9 mouse cellular contexts compared by ENCODE assay signal in the genomic region with DNA sequence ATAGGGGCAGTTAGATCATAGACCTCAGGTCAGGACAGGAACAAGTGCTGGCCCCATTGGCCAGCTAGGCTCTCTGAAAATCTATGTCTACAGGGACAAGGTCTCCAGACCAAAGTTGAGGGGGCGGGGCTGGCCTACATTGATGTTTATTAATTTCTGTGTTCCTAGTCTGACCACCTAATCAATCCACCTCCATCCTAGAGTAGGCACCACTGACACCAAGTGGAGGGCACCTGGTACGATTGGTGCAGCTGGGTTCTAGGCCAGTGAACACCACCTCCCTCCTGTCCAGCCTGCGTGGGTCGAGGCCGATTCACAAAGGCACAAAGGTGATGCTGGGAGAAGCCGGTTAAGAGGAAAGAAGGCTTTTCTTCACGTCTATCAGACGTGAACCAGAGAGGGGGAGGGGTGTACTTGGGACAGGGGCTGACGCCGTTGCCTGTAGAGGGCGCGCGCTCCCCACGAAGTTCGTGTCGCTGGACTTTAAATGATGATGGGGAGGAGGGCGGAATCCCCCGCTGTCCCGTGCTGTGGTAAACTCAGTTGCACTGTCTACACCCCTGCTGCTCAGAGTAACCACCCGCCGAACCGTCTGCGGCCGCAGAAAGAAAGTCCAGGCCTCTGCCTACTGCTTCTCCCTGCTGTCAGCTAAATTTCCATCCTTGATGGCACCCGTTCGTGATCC. TPM values are rescaled to one million over a fixed set of nuclear protein-coding genes. Genes with fewer than 3 reads are reported as not detected.
A peak's percentile ranks its signal among the peaks of the same experiment; 100 is the strongest.
DNase-seq lines count a peak whose midpoint lies in the region; ATAC-seq and TF ChIP-seq lines count a peak whose summit lies in the region.
"Had no signal": no experiment of that assay in that cellular context is flagged by ENCODE, and none has a peak within 500 bp of the region (broad histone marks: within the 10 kb centered on the region; RNA-seq: fewer than 3 reads in every experiment).

No protein-coding gene starts in this region.

- TF ChIP-seq RAD21 in CH12.LX (IDR thresholded peaks at IDR 0.05; ENCODE audit: low read depth, low read length) = peak; percentile 92

- H3K36me3 ChIP-seq in CH12.LX (replicated peaks in 1 of 2; ENCODE audit: control insufficient read depth in 1 of 2, insufficient read depth in 1 of 2, low read length in 1 of 2) = peaks cover 24 to 37% of the 10 kb centered on the region in 2 experiments
- H3K36me3 ChIP-seq in embryonic facial prominence, embryonic 13.5 days = peaks cover 28% of the 10 kb centered on the region
- peaks cover 27% of the 10 kb centered on the region for H3K36me3 ChIP-seq in heart, embryonic 14.5 days (ENCODE audit: control insufficient read depth, insufficient read depth, low read length)
- peaks cover 17% of the 10 kb centered on the region for H3K36me3 ChIP-seq in kidney, postnatal 0 days (ENCODE audit: insufficient read depth, low read length)
- H3K36me3 ChIP-seq in lung, embryonic 16.5 days (ENCODE audit: control insufficient read depth, insufficient read depth, low read length) = peaks cover 20% of the 10 kb centered on the region

- ATAC-seq in embryonic facial prominence, embryonic 13.5 days (ENCODE audit: insufficient number of reproducible peaks, insufficient read depth, low FRiP score, low TSS enrichment, low read depth) = no peak
- no peak for ATAC-seq in heart, embryonic 14.5 days (ENCODE audit: insufficient number of reproducible peaks, insufficient read depth, low FRiP score, low read depth)
- ATAC-seq in kidney, postnatal 0 days (replicated peaks; ENCODE audit: low FRiP score, low read depth) = 0 out of 2 replicates have a peak, but pooled peaks have one; percentile 29
- peak; percentile 70 for ATAC-seq in lung, embryonic 16.5 days (ENCODE audit: low read depth)

- H3K27me3 ChIP-seq in CH12.LX (replicated peaks) = peaks cover 2% of the 10 kb centered on the region
- peaks cover 57% of the 10 kb centered on the region for H3K27me3 ChIP-seq in embryonic facial prominence, embryonic 13.5 days
- H3K27me3 ChIP-seq in heart, embryonic 14.5 days (ENCODE audit: control insufficient read depth, insufficient read depth, low read length) = peaks cover 56% of the 10 kb centered on the region
- peaks cover 20% of the 10 kb centered on the region for H3K27me3 ChIP-seq in kidney, postnatal 0 days (ENCODE audit: insufficient read depth, low read length)
- H3K27me3 ChIP-seq in lung, embryonic 16.5 days (ENCODE audit: control insufficient read depth, insufficient read depth, low read depth, low read length) = peaks cover 33% of the 10 kb centered on the region

- H3K9me3 ChIP-seq in CH12.LX (replicated peaks; ENCODE audit: low read length) = peaks cover 5% of the 10 kb centered on the region
- no peaks in the 10 kb centered on the region for H3K9me3 ChIP-seq in embryonic facial prominence, embryonic 13.5 days
- no peaks in the 10 kb centered on the region for H3K9me3 ChIP-seq in heart, embryonic 14.5 days (ENCODE audit: control insufficient read depth, low read length)
- H3K9me3 ChIP-seq in kidney, postnatal 0 days (replicated peaks; ENCODE audit: low read length) = no peaks in the 10 kb centered on the region
- no peaks in the 10 kb centered on the region for H3K9me3 ChIP-seq in lung, embryonic 16.5 days (ENCODE audit: control insufficient read depth, low read length)

- TF ChIP-seq EP300 in CH12.LX (IDR thresholded peaks at IDR 0.05; ENCODE audit: low read length) = no peak

- 2% methylated on average over 26 of the region's 26 CpGs for WGBS in embryonic facial prominence, embryonic 13.5 days
- 1% methylated on average over 26 of the region's 26 CpGs for WGBS in heart, embryonic 14.5 days
- 2% methylated on average over 26 of the region's 26 CpGs for WGBS in kidney, postnatal 0 days
- WGBS in lung, embryonic 16.5 days = 2% methylated on average over 26 of the region's 26 CpGs
- 9% methylated on average over 26 of the region's 26 CpGs for WGBS in olfactory bulb, adult 2 months

- in situ Hi-C loops in CH12.LX (cut with MboI; ENCODE audit: low pct_ligation_motif_present, low pct_unique_long_range_greater_than_20kb, low sequenced_read_pairs) = no loop called here

- no peak for TF ChIP-seq POLR2A in CH12.LX (IDR thresholded peaks at IDR 0.05; ENCODE audit: low read depth, low read length)
- no peak for TF ChIP-seq POLR2A in olfactory bulb, adult 2 months (IDR thresholded peaks at IDR 0.05; ENCODE audit: insufficient read depth, low read depth, low read length)

- TF ChIP-seq CTCF in CH12.LX (conservative IDR thresholded peaks at IDR 0.05 in 1 of 2, IDR thresholded peaks at IDR 0.05 in 1 of 2; ENCODE audit: low read depth in 2 of 2, low read length in 2 of 2) = peak; percentile 75 to 95
- TF ChIP-seq CTCF in kidney, postnatal 0 days (IDR thresholded peaks at IDR 0.05; ENCODE audit: low read depth) = peak; percentile 92
- peak; percentile 91 for TF ChIP-seq CTCF in olfactory bulb, adult 2 months (IDR thresholded peaks at IDR 0.05; ENCODE audit: insufficient read depth, low read depth, low read length)

- no peak overlapping the region for H3K27ac ChIP-seq in CH12.LX (ENCODE audit: insufficient read depth, low read depth)
- no peak overlapping the region for H3K27ac ChIP-seq in embryonic facial prominence, embryonic 13.5 days
- H3K27ac ChIP-seq in heart, embryonic 14.5 days (replicated peaks in 1 of 2; ENCODE audit: control insufficient read depth in 1 of 2, insufficient read depth in 1 of 2, low read depth in 2 of 2, low read length in 2 of 2) = no peak overlapping the region
- H3K27ac ChIP-seq in kidney, postnatal 0 days = no peak overlapping the region
- no peak overlapping the region for H3K27ac ChIP-seq in lung, embryonic 16.5 days (ENCODE audit: low read length)
- no peak overlapping the region for H3K27ac ChIP-seq in olfactory bulb, adult 2 months (ENCODE audit: insufficient read depth, low read depth, low read length)

- no peaks in the 10 kb centered on the region for H3K79me2 ChIP-seq in CH12.LX (replicated peaks; ENCODE audit: control insufficient read depth, extremely low read depth, insufficient read depth, poor library complexity, severe bottlenecking)

- DNase-seq in CH12.LX (ENCODE audit: extremely low read depth) = peak; percentile 85
- DNase-seq in adrenal gland, postnatal 10 days = peak; percentile 92
- DNase-seq in kidney, postnatal 0 days (ENCODE audit: low spot score) = peak; percentile 92
- DNase-seq in yolk sac, embryonic 10.5 days (ENCODE audit: low spot score) = peak; percentile 65

- H3K9ac ChIP-seq in CH12.LX (ENCODE audit: insufficient read depth, low read depth) = no peak overlapping the region
- peak overlapping the region; percentile 51 for H3K9ac ChIP-seq in embryonic facial prominence, embryonic 13.5 days
- no peak overlapping the region for H3K9ac ChIP-seq in heart, embryonic 14.5 days (ENCODE audit: low read length)
- no peak overlapping the region for H3K9ac ChIP-seq in kidney, postnatal 0 days (ENCODE audit: low read depth, low read length)
- H3K9ac ChIP-seq in lung, embryonic 16.5 days (ENCODE audit: low read length) = no peak overlapping the region

- peaks cover 7 to 34% of the 10 kb centered on the region in 2 experiments for H3K4me1 ChIP-seq in CH12.LX (ENCODE audit: control insufficient read depth in 1 of 2, insufficient read depth in 2 of 2)
- H3K4me1 ChIP-seq in embryonic facial prominence, embryonic 13.5 days = peaks cover 51% of the 10 kb centered on the region
- H3K4me1 ChIP-seq in heart, embryonic 14.5 days (ENCODE audit: control insufficient read depth in 2 of 2, insufficient read depth in 2 of 2, low read length in 2 of 2) = peaks cover 5 to 16% of the 10 kb centered on the region in 2 experiments; a peak in 3 of 4 replicates
- peaks cover 13% of the 10 kb centered on the region; the same call in 1 of the 2 replicates for H3K4me1 ChIP-seq in kidney, postnatal 0 days (replicated peaks; ENCODE audit: insufficient read depth, low read length)
- peaks cover 21% of the 10 kb centered on the region for H3K4me1 ChIP-seq in lung, embryonic 16.5 days (replicated peaks; ENCODE audit: control insufficient read depth, insufficient read depth, low read length)
- peaks cover 25% of the 10 kb centered on the region for H3K4me1 ChIP-seq in olfactory bulb, adult 2 months (ENCODE audit: control insufficient read depth, insufficient read depth, low read length)

- no peak overlapping the region for H3K4me3 ChIP-seq in CH12.LX (replicated peaks in 1 of 3; ENCODE audit: low read depth in 2 of 3, low read length in 2 of 3, poor library complexity in 1 of 3)
- peak overlapping the region; percentile 33 for H3K4me3 ChIP-seq in embryonic facial prominence, embryonic 13.5 days
- peak overlapping the region in 1 of 2 experiments; percentile 25; a peak in 2 of 4 replicates for H3K4me3 ChIP-seq in heart, embryonic 14.5 days (ENCODE audit: control insufficient read depth in 1 of 2, insufficient read depth in 1 of 2, low read depth in 1 of 2, low read length in 2 of 2)
- 0 out of 2 replicates have a peak overlapping the region, but pooled peaks have one; percentile 13 for H3K4me3 ChIP-seq in kidney, postnatal 0 days (replicated peaks; ENCODE audit: low read depth, low read length)
- peak overlapping the region; percentile 28 for H3K4me3 ChIP-seq in lung, embryonic 16.5 days (ENCODE audit: low read length)
- H3K4me3 ChIP-seq in olfactory bulb, adult 2 months (ENCODE audit: insufficient read depth, low read depth, low read length) = no peak overlapping the region

- H3K4me2 ChIP-seq in CH12.LX (ENCODE audit: insufficient read depth, low read depth, poor library complexity, severe bottlenecking) = 0 out of 2 replicates have a peak overlapping the region, but pooled peaks have one; percentile 26
- peak overlapping the region; percentile 66 for H3K4me2 ChIP-seq in embryonic facial prominence, embryonic 13.5 days
- H3K4me2 ChIP-seq in heart, embryonic 14.5 days (ENCODE audit: low read length) = peak overlapping the region; percentile 60
- H3K4me2 ChIP-seq in kidney, postnatal 0 days (ENCODE audit: low read length) = peak overlapping the region; percentile 48
- peak overlapping the region; percentile 52 for H3K4me2 ChIP-seq in lung, embryonic 16.5 days (ENCODE audit: low read depth, low read length)

- dilution Hi-C loops in CH12.LX (cut with MboI; ENCODE audit: extremely low pct_ligation_motif_present, extremely low pct_unique_long_range_greater_than_20kb, low sequenced_read_pairs) = no loop called here

RNA-seq across cellular contexts. Expression of a gene that starts 6.8 kb away (rescaled TPM):
- total RNA-seq in CH12.LX (2012; rRNA removed) (8.5 and 10.2 TPM in 2 replicates), CH12.LX (2014; rRNA removed) (6.2 and 7.7 TPM in 2 replicates)
- 6.0 and 7.5 TPM in 2 replicates for polyA plus RNA-seq in CH12.LX (2012; ENCODE audit: insufficient read length, low read depth)
- total RNA-seq in adrenal gland, postnatal 10 days (2021) = 10 to 100 TPM in 1 of 2 experiments, 1 to 10 TPM in 1; 8.8 to 12.3 TPM
- polyA plus RNA-seq in embryonic facial prominence, embryonic 13.5 days (2015; fragmentation: Nextera tagmentation; extraction: Ambion mirVana) = 6.8 and 10.7 TPM in 2 replicates
- polyA plus RNA-seq in heart, embryonic 14.5 days (2014; fragmentation: Nextera tagmentation; extraction: Ambion mirVana) = 9.3 and 9.6 TPM in 2 replicates
- 6.1 and 7.7 TPM in 2 replicates for polyA plus RNA-seq in kidney, postnatal 0 days (2015; fragmentation: Nextera tagmentation; extraction: Ambion mirVana)
- 7.7 and 7.9 TPM in 2 replicates for polyA plus RNA-seq in lung, embryonic 16.5 days (2015; fragmentation: Nextera tagmentation; extraction: Ambion mirVana)
- not detected in 2 replicates for polyA plus RNA-seq in olfactory bulb, adult 2 months (2012; ENCODE audit: insufficient read depth, insufficient read length, low replicate concordance, missing spikeins)

RNA-seq across cellular contexts. Expression of a gene that starts 11.3 kb away (rescaled TPM):
- total RNA-seq in CH12.LX (2012; rRNA removed) (10.9 and 15.5 TPM in 2 replicates), CH12.LX (2014; rRNA removed) (2.6 and 2.8 TPM in 2 replicates)
- polyA plus RNA-seq in CH12.LX (2012; ENCODE audit: insufficient read length, low read depth) = 3.6 and 3.9 TPM in 2 replicates
- 1 to 10 TPM; 6.7 to 7.9 TPM for total RNA-seq in adrenal gland, postnatal 10 days (2021)
- polyA plus RNA-seq in embryonic facial prominence, embryonic 13.5 days (2015; fragmentation: Nextera tagmentation; extraction: Ambion mirVana) = 54.4 and 64.8 TPM in 2 replicates
- polyA plus RNA-seq in heart, embryonic 14.5 days (2014; fragmentation: Nextera tagmentation; extraction: Ambion mirVana) = 9.8 and 11.9 TPM in 2 replicates
- polyA plus RNA-seq in kidney, postnatal 0 days (2015; fragmentation: Nextera tagmentation; extraction: Ambion mirVana) = 16.7 and 18.4 TPM in 2 replicates
- 27.4 and 30.5 TPM in 2 replicates for polyA plus RNA-seq in lung, embryonic 16.5 days (2015; fragmentation: Nextera tagmentation; extraction: Ambion mirVana)
- polyA plus RNA-seq in olfactory bulb, adult 2 months (2012; ENCODE audit: insufficient read depth, insufficient read length, low replicate concordance, missing spikeins) = not detected in 2 replicates

RNA-seq across cellular contexts. Expression of a gene that starts 46.0 kb away (rescaled TPM):
- not detected in 2 replicates for total RNA-seq in CH12.LX (2012; rRNA removed)
- total RNA-seq in CH12.LX (2014; rRNA removed) = not detected in 2 replicates
- polyA plus RNA-seq in CH12.LX (2012; ENCODE audit: insufficient read length, low read depth) = not detected in 2 replicates
- total RNA-seq in adrenal gland, postnatal 10 days (2021) = not detected
- polyA plus RNA-seq in embryonic facial prominence, embryonic 13.5 days (2015; fragmentation: Nextera tagmentation; extraction: Ambion mirVana) = not detected in 2 replicates
- polyA plus RNA-seq in heart, embryonic 14.5 days (2014; fragmentation: Nextera tagmentation; extraction: Ambion mirVana) = not detected in 2 replicates
- not detected in 2 replicates for polyA plus RNA-seq in kidney, postnatal 0 days (2015; fragmentation: Nextera tagmentation; extraction: Ambion mirVana)
- polyA plus RNA-seq in lung, embryonic 16.5 days (2015; fragmentation: Nextera tagmentation; extraction: Ambion mirVana) = not detected in 2 replicates
- not detected in 2 replicates for polyA plus RNA-seq in olfactory bulb, adult 2 months (2012; ENCODE audit: insufficient read depth, insufficient read length, low replicate concordance, missing spikeins)
- total RNA-seq: left cerebral cortex, postnatal 10 days had no signal

RNA-seq across cellular contexts. Expression of a gene that starts 52.0 kb away (rescaled TPM):
- total RNA-seq in CH12.LX (2012; rRNA removed) = 30.6 and 40.4 TPM in 2 replicates
- total RNA-seq in CH12.LX (2014; rRNA removed) = 11.4 and 15.0 TPM in 2 replicates
- polyA plus RNA-seq in CH12.LX (2012; ENCODE audit: insufficient read length, low read depth) = 26.0 and 29.8 TPM in 2 replicates
- total RNA-seq in adrenal gland, postnatal 10 days (2021) = 100 to 1,000 TPM in 1 of 2 experiments, 10 to 100 TPM in 1; 52.0 to 133 TPM
- polyA plus RNA-seq in embryonic facial prominence, embryonic 13.5 days (2015; fragmentation: Nextera tagmentation; extraction: Ambion mirVana) = 13.0 and 14.4 TPM in 2 replicates
- polyA plus RNA-seq in heart, embryonic 14.5 days (2014; fragmentation: Nextera tagmentation; extraction: Ambion mirVana) = 6.5 and 9.2 TPM in 2 replicates
- 8.0 and 9.7 TPM in 2 replicates for polyA plus RNA-seq in kidney, postnatal 0 days (2015; fragmentation: Nextera tagmentation; extraction: Ambion mirVana)
- polyA plus RNA-seq in lung, embryonic 16.5 days (2015; fragmentation: Nextera tagmentation; extraction: Ambion mirVana) = 13.3 and 14.0 TPM in 2 replicates
- polyA plus RNA-seq in olfactory bulb, adult 2 months (2012; ENCODE audit: insufficient read depth, insufficient read length, low replicate concordance, missing spikeins) = not detected in 2 replicates

Comparison
In these comparisons a context has a peak if more than half of its experiments do, and no peak if none do; other contexts are left out.
1. H3K4me3 ChIP-seq: peak in embryonic facial prominence, embryonic 13.5 days (single experiment), kidney, postnatal 0 days (single experiment) and lung, embryonic 16.5 days (single experiment); none in CH12.LX (0 of 3) and olfactory bulb, adult 2 months (single experiment).
2. ATAC-seq: peak in kidney, postnatal 0 days (single experiment) and lung, embryonic 16.5 days (single experiment); none in embryonic facial prominence, embryonic 13.5 days (single experiment) and heart, embryonic 14.5 days (single experiment).
3. Peak in every context shown above with its lines, with median percentiles within 50 percentile points of each other: DNase-seq, H3K4me2 ChIP-seq and CTCF ChIP-seq.